Mouse (Mus musculus) heart, postnatal 0 days (tissue): ENCODE measurements around the gene Rnf111.

Experiments used
- CTCF ChIP-seq: IDR thresholded peaks from 2 replicates; pipeline ENCODE4 v1.5.1; 2016; ENCODE audit warnings: antibody characterized with exemption, control low read depth, low read depth
- EP300 ChIP-seq: IDR thresholded peaks from 2 replicates; pipeline ENCODE4 v1.6.1; 2016; ENCODE audit warnings: antibody characterized with exemption, low read depth

GRCm38 (mm10) chr9:70485840-70486239, 17.7 kb downstream of the Rnf111 start:
- TF ChIP-seq CTCF (no peak), EP300 (no peak)
